Mouse (Mus musculus): ENCODE measurements around the gene Bbip1. TPM values are rescaled to one million over a fixed set of nuclear protein-coding genes. Genes with fewer than 3 reads are reported as not detected.

The Bbip1 gene
- 16.1 TPM for polyA plus RNA-seq (2015; fragmentation: Illumina TruSeq; extraction: RNeasy Lipid Tissue Mini Kit (QIAGEN cat#74804); ENCODE audit: insufficient read depth, low read depth, low replicate concordance)

DNA sequence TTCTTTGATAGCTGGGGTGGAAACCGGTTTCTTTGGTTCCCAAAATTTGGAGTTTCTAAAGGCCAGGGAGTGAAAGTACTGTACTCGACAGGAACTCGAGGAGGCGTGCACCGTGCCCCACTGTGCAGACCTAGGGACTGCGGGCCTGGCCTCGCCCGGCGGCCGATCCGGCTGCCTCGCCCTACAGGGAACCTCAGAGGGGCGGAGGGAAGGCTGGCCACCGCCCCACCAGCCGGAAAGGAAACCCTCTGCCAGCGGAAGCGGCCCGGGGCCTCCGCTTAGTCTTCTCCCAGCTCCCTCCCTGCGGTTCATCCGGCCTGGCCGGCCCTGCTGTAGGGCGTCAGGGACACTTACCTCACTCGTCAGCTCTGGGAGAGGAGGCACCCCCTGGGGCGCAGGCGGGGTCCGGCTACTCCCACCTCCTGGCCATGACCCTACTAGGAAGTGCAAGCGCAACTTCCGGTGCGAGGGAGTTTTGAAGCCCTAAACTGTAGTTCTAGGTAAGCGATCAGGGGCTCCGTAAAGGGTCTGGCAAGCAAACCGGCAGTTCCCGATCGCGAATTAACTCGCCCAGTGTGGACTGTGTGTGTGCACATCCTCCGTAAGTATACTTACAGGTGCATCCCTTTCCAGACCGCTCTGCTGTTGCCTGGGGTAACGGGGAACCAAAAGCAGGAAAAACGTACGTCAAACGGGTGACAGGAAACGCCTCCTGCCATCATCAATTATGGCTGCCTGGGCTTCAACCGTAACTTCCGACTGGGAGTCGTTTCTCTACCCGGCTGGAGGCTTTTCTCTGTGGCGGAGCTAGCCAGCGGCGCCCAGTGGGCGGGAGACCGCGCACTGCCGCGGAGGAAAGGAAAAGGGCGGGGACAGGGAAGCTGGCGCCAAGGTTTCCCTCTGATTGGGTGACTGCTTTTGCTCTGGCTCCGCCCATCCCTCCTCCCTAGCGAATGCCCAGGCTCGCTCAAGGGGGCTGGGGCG lies at the start of gene Bbip1, which contains the start of gene Shoc2:
Gene Bbip1 (minus strand): TSS at position 826 of the 984 bp plus-strand sequence.
Gene Shoc2 (plus strand): TSS at position 505 of the 984 bp plus-strand sequence.

DNA sequence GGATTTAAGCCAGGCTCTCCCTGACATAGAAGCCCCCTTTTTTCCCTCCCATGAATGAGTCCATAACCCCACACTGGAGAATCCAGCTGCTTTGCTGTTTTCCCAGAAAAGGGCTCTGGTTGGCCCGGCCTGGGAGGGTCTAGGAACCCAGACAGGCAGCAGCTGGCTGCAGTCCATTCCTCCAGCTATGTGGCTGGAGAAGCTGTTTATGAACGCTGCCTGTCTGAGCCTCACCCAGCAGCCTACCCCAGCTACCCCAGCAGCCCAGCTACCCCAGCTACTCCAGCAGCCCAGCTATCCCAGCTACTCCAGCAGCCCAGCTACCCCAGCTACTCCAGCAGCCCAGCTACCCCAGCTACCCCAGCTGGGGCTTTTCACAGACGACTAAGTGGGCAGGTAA lies 52.4 kb downstream of the Bbip1 start, which contains the start of gene Pdcd4:
Gene Pdcd4 (plus strand): TSS at position 171 of the 400 bp plus-strand sequence.

Other genes with a start within 250 kb of the Bbip1 start
- gene Pdcd4, start 52.4 kb downstream of the Bbip1 start, polyA plus RNA-seq (2015; fragmentation: Illumina TruSeq; extraction: RNeasy Lipid Tissue Mini Kit (QIAGEN cat#74804); ENCODE audit: insufficient read depth, low read depth, low replicate concordance) = 43.2 TPM
- 5.3 TPM for gene Shoc2, start 321 bp downstream of the Bbip1 start, polyA plus RNA-seq (2015; fragmentation: Illumina TruSeq; extraction: RNeasy Lipid Tissue Mini Kit (QIAGEN cat#74804); ENCODE audit: insufficient read depth, low read depth, low replicate concordance)
- gene Adra2a, start 99.5 kb upstream of the Bbip1 start, polyA plus RNA-seq (2015; fragmentation: Illumina TruSeq; extraction: RNeasy Lipid Tissue Mini Kit (QIAGEN cat#74804); ENCODE audit: insufficient read depth, low read depth, low replicate concordance) = 2.8 TPM